Mouse (Mus musculus) limb, embryonic 11.5 days (tissue): Measurements from ENCODE around the gene 4930469K13Rik. TPM values are rescaled to one million over a fixed set of nuclear protein-coding genes. Genes with fewer than 3 reads are reported as not detected.

Experiments used
- ATAC-seq: fragments of 200-750 bp; cut with Nextera tagmentation; 2 replicates; pipeline ENCODE4 v1.8.0; 2017; ENCODE audit warnings: low read depth; ENCODE audit not compliant: insufficient number of reproducible peaks, low FRiP score, low TSS enrichment
- DNase-seq: peaks from one replicate; pipeline ENCODE4 v3.0.0-alpha.2; 2015; ENCODE audit warnings: low spot score
- H3K27ac ChIP-seq: fragments of 300-500 bp; sonication (generic); replicated peaks from 2 replicates; pipeline ENCODE4 v1.5.1; 2014; ENCODE audit warnings: low read depth, mild to moderate bottlenecking, low read length
- H3K27me3 ChIP-seq: fragments of 300-500 bp; sonication (generic); 2 replicates; pipeline ENCODE4 v1.6.1; 2014; ENCODE audit warnings: mild to moderate bottlenecking, low read length, mixed read lengths; ENCODE audit not compliant: control insufficient read depth, insufficient read depth
- H3K36me3 ChIP-seq: fragments of 300-500 bp; sonication (generic); 2 replicates; pipeline ENCODE4 v1.6.1; 2014; ENCODE audit warnings: mild to moderate bottlenecking, low read length, moderate library complexity, mixed read lengths; ENCODE audit not compliant: control insufficient read depth, insufficient read depth
- H3K4me1 ChIP-seq: fragments of 300-500 bp; sonication (generic); 2 replicates; pipeline ENCODE4 v1.6.1; 2014; ENCODE audit warnings: low read length, mixed read lengths; ENCODE audit not compliant: control insufficient read depth, insufficient read depth
- H3K4me2 ChIP-seq: fragments of 300-500 bp; sonication (generic); 2 replicates; pipeline ENCODE4 v1.6.1; 2014; ENCODE audit warnings: low read depth, mild to moderate bottlenecking, moderate library complexity; ENCODE audit not compliant: severe bottlenecking
- H3K4me3 ChIP-seq: fragments of 300-500 bp; sonication (generic); 2 replicates; pipeline ENCODE4 v1.5.1; 2014; ENCODE audit warnings: low read depth, low read length
- H3K9ac ChIP-seq: fragments of 300-500 bp; sonication (generic); 2 replicates; pipeline ENCODE4 v1.6.1; 2014; ENCODE audit warnings: mild to moderate bottlenecking, low read length
- H3K9me3 ChIP-seq: fragments of 300-500 bp; sonication (generic); 2 replicates; pipeline ENCODE4 v1.6.1; 2016; ENCODE audit warnings: low read length; ENCODE audit not compliant: control insufficient read depth
- WGBS: fragments of 180-500 bp; shearing (Covaris S2); extraction: QIAGEN DNeasy Blood & Tissue Kit; methylation state at CpG from one replicate; pipeline ENCODE4 v1.1.7; 2014; 5-methylcytosine and 5-hydroxymethylcytosine counted together
- polyA plus RNA-seq: library from polyadenylated mRNA; unstranded; fragments of >200 nt; fragmentation: Nextera tagmentation; extraction: Ambion mirVana; gene quantifications from 2 replicates; pipeline ENCODE4 v1.2.1, GENCODE M21; 2014

The 4930469K13Rik gene
- polyA plus RNA-seq, 1 experiment from 2014 or later: 0.93 TPM

GRCm38 (mm10) chr11:34087064-34087463 is 11.3 kb downstream of the 4930469K13Rik start:
- Histone ChIP-seq H3K36me3 (no peaks in the 10 kb centered on the region), H3K4me3 (no peak overlapping the region), H3K4me2 (no peak overlapping the region), H3K27me3 (no peaks in the 10 kb centered on the region), H3K27ac (no peak overlapping the region), H3K4me1 (no peaks in the 10 kb centered on the region), H3K9ac (no peak overlapping the region), H3K9me3 (no peaks in the 10 kb centered on the region)
- 75% methylated on average over 3 of the region's 3 CpGs for WGBS
- ATAC-seq: no peak
- DNase-seq: no peak

DNA sequence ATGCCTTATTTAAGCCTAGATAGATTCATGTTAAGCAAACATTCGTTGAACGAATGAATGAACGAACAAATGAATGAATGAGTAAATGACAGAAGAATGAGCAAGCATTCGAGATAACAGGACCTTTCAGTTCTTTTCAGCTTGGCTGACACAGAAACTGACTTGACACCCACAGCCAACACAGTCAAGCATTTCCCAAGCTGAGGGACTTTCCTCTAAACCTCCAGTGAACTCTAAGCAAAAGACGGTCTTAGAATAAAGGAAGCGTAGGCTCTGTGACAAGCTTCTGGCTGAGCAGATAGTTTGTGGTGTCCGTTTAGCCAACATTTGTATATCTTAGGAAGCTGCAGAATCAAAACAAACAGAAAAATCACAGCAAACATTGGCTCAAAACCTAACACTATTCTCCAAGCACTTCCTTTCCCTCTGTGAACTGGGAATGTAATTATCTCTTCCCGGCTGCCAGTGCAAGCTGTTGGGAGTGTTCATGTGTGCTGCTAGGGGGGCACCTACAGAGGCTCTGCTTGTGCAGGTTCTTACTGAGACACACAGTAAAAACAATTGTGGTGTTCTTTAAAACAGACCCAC is 12.1 kb downstream of the 4930469K13Rik start:
- Histone ChIP-seq H3K27me3 (no peaks in the 10 kb centered on the region), H3K36me3 (no peaks in the 10 kb centered on the region), H3K27ac (no peak overlapping the region), H3K9me3 (no peaks in the 10 kb centered on the region), H3K9ac (no peak overlapping the region), H3K4me3 (no peak overlapping the region), H3K4me2 (no peak overlapping the region), H3K4me1 (no peaks in the 10 kb centered on the region)
- no peak for ATAC-seq
- WGBS: 79% methylated on average over 8 of the region's 8 CpGs
- DNase-seq: no peak

- H3K9ac ChIP-seq: no peak overlapping the region
- ATAC-seq (no peak), DNase-seq (no peak)
- no peak overlapping the region for H3K4me3 ChIP-seq
- H3K4me1 ChIP-seq: no peaks in the 10 kb centered on the region
- no peaks in the 10 kb centered on the region for H3K9me3 ChIP-seq
- no peak overlapping the region for H3K4me2 ChIP-seq
- H3K27ac ChIP-seq: no peak overlapping the region
- 63% methylated on average over 2 of the region's 2 CpGs for WGBS
- H3K36me3 ChIP-seq: no peaks in the 10 kb centered on the region
- H3K27me3 ChIP-seq: no peaks in the 10 kb centered on the region
Observed at GRCm38 (mm10) chr11:34084639-34085038, 13.7 kb downstream of the 4930469K13Rik start.

DNA sequence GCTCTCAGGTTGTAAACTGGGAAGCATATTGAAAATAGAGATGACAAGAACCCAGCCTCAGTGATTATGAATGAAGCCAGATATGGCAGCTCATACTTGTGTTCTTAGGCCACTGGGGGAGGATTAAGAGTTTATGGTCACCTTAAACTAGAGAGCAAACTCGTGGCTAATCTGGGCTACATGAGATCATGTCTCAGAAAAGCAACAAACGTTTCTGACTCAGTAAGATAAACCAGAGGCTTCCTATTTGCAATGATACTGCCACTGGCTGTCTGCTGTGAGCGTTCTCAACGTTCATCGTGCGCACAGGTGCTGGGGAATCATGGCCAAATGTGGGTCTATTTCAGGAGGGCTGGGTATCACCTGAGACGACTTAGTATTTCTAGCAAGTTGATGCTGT is 14.6 kb downstream of the 4930469K13Rik start:
- no peaks in the 10 kb centered on the region for H3K27me3 ChIP-seq
- no peak overlapping the region for H3K27ac ChIP-seq
- no peak for DNase-seq
- WGBS: 78% methylated on average over 7 of the region's 7 CpGs
- no peaks in the 10 kb centered on the region for H3K9me3 ChIP-seq
- H3K4me1 ChIP-seq: no peaks in the 10 kb centered on the region
- no peaks in the 10 kb centered on the region for H3K36me3 ChIP-seq
- ATAC-seq: no peak
- no peak overlapping the region for H3K9ac ChIP-seq
- H3K4me2 ChIP-seq: no peak overlapping the region
- no peak overlapping the region for H3K4me3 ChIP-seq

- ATAC-seq (no peak), DNase-seq (no peak)
- H3K4me3 ChIP-seq: no peak overlapping the region
- H3K9ac ChIP-seq: no peak overlapping the region
- 76% methylated on average over 6 of the region's 6 CpGs for WGBS
- no peak overlapping the region for H3K27ac ChIP-seq
- H3K36me3 ChIP-seq: no peaks in the 10 kb centered on the region
- H3K4me2 ChIP-seq: no peak overlapping the region
- no peaks in the 10 kb centered on the region for H3K9me3 ChIP-seq
- H3K4me1 ChIP-seq: no peaks in the 10 kb centered on the region
- H3K27me3 ChIP-seq: no peaks in the 10 kb centered on the region
Observed at GRCm38 (mm10) chr11:34079542-34080464, 18.6 kb downstream of the 4930469K13Rik start.

DNA sequence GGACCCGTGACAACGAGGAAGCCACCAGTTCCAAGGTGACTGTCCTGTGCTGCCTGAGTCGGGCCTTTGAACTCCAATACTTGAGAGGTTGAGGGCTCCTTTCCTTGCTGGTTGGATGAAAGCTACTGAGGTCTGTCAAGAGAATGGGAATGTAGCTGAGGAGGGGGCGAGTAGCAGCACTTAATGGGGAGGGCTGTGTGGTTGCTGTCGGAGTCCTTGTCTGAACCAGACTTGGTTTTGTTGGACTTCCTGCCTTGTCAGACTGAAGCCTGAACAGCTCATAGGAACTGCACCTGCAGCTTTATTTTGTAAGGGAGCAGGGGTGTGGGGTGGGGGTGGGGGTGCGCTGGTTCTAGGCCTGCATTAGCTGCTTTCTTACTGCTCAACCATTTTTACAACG is 19.8 kb downstream of the 4930469K13Rik start:
- WGBS: 86% methylated on average over 7 of the region's 7 CpGs
- no peak overlapping the region for H3K4me3 ChIP-seq
- ATAC-seq: no peak

DNA sequence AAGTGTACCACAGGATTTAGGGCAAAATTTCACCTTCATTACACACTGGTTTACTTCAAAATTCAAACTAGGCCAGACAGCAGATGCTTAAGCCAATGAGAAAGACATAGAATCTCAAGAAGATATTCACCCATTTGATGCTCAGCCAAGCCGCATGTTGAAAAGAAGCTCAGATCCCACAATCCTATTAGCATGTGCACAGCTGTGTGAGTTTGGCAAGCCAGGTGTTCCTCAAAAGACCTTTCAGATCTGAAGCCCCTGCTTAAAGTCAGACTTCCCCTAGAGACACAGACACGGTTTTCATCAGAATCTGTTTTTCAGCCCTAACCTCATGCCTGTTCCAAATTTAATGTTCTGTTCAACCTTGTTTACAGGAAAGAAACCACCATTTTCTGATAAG is 20.5 kb downstream of the 4930469K13Rik start:
- no peaks in the 10 kb centered on the region for H3K4me1 ChIP-seq
- DNase-seq: no peak

More for the DNA sequence above, 19.8 kb downstream of the 4930469K13Rik start:
- Histone ChIP-seq H3K4me2 (no peak overlapping the region), H3K36me3 (no peaks in the 10 kb centered on the region), H3K27me3 (no peaks in the 10 kb centered on the region), H3K27ac (no peak overlapping the region), H3K9me3 (no peaks in the 10 kb centered on the region), H3K9ac (no peak overlapping the region), H3K4me1 (no peaks in the 10 kb centered on the region)
- no peak for DNase-seq

GRCm38 (mm10) chr11:34073776-34074175 is 24.6 kb downstream of the 4930469K13Rik start:
- Histone ChIP-seq H3K4me3 (no peak overlapping the region), H3K27me3 (no peaks in the 10 kb centered on the region), H3K9me3 (no peaks in the 10 kb centered on the region), H3K27ac (no peak overlapping the region), H3K4me1 (no peaks in the 10 kb centered on the region), H3K36me3 (no peaks in the 10 kb centered on the region), H3K9ac (no peak overlapping the region), H3K4me2 (0 out of 2 replicates have a peak overlapping the region, but pooled peaks have one; percentile 10)
- DNase-seq (peak; percentile 82), ATAC-seq (no peak)
- WGBS: 16% methylated on average over 15 of the region's 15 CpGs

More for the DNA sequence above, 20.5 kb downstream of the 4930469K13Rik start:
- H3K4me2 ChIP-seq: no peak overlapping the region
- H3K27me3 ChIP-seq: no peaks in the 10 kb centered on the region
- H3K4me3 ChIP-seq: no peak overlapping the region
- WGBS: 86% methylated on average over 2 of the region's 2 CpGs
- no peak for ATAC-seq
- H3K27ac ChIP-seq: no peak overlapping the region
- H3K36me3 ChIP-seq: no peaks in the 10 kb centered on the region
- H3K9ac ChIP-seq: no peak overlapping the region
- H3K9me3 ChIP-seq: no peaks in the 10 kb centered on the region
